1 mouse cellular context compared by ENCODE assay signal in genomic region chr9:62325965-62326364, GRCm38 (mm10).
TF ChIP-seq lines count a peak whose summit lies in the region.

No protein-coding gene starts in this region.

TF ChIP-seq in MEL, 35 proteins besides CTCF, POLR2A, EP300 and RAD21:
- TF ChIP-seq TBP (IDR thresholded peaks at IDR 0.05; ENCODE audit: low read depth, low read length) (no peak), GABPA (IDR thresholded peaks at IDR 0.05; ENCODE audit: low read depth, low read length) (no peak), NRF1 (IDR thresholded peaks at IDR 0.05; ENCODE audit: insufficient read depth, low read depth, low read length, poor library complexity, severe bottlenecking) (no peak), UBTF (IDR thresholded peaks at IDR 0.05; ENCODE audit: borderline replicate concordance, insufficient read depth, low read depth, low read length) (no peak), POLR2AphosphoS2 (IDR thresholded peaks at IDR 0.05; ENCODE audit: low read length) (no peak), E2F4 (IDR thresholded peaks at IDR 0.05; ENCODE audit: borderline replicate concordance, low read depth, low read length) (no peak), TCF12 (IDR thresholded peaks at IDR 0.05; ENCODE audit: low read depth, low read length) (no peak), RCOR1 (IDR thresholded peaks at IDR 0.05; ENCODE audit: low read depth, low read length) (no peak), MXI1 (IDR thresholded peaks at IDR 0.05; ENCODE audit: low read depth, low read length) (no peak), GATA1 (IDR thresholded peaks at IDR 0.05; ENCODE audit: low read depth, low read length) (no peak), MAZ (IDR thresholded peaks at IDR 0.05; ENCODE audit: low read depth, low read length) (no peak), SIN3A (IDR thresholded peaks at IDR 0.05; ENCODE audit: low read length) (no peak), MYB (IDR thresholded peaks at IDR 0.05; ENCODE audit: low read depth, low read length) (no peak), MEF2A (IDR thresholded peaks at IDR 0.05; ENCODE audit: extremely low read depth, insufficient replicate concordance, low read depth, low read length, poor library complexity, severe bottlenecking) (no peak), KAT2A (conservative IDR thresholded peaks at IDR 0.05; ENCODE audit: low read depth, low read length) (no peak), CHD2 (IDR thresholded peaks at IDR 0.05; ENCODE audit: low read length) (no peak), MAX (IDR thresholded peaks at IDR 0.05; ENCODE audit: low read length) (no peak), HCFC1 (IDR thresholded peaks at IDR 0.05; ENCODE audit: low read depth, low read length) (no peak), ZKSCAN1 (IDR thresholded peaks at IDR 0.05; ENCODE audit: low read depth, low read length) (no peak), BHLHE40 (IDR thresholded peaks at IDR 0.05; ENCODE audit: borderline replicate concordance, low read depth, low read length) (no peak)
